Mouse (Mus musculus): ENCODE measurements around the gene Rhobtb3.

- TF ChIP-seq CTCF (IDR thresholded peaks at IDR 0.05; ENCODE audit: low read depth) (no peak), EP300 (IDR thresholded peaks at IDR 0.05; ENCODE audit: low read depth) (no peak)
Measured at GRCm38 (mm10) chr13:75908187-75908586, 35.5 kb downstream of the Rhobtb3 start.

All from liver, embryonic 14.5 days (tissue).